Mouse (Mus musculus): ENCODE data around the gene Shb. TPM values are rescaled to one million over a fixed set of nuclear protein-coding genes. Genes with fewer than 3 reads are reported as not detected.

Shb gene
- total and polyA plus RNA-seq, 2 experiments from 2014 or later = 7.4 to 54.8 TPM

DNA sequence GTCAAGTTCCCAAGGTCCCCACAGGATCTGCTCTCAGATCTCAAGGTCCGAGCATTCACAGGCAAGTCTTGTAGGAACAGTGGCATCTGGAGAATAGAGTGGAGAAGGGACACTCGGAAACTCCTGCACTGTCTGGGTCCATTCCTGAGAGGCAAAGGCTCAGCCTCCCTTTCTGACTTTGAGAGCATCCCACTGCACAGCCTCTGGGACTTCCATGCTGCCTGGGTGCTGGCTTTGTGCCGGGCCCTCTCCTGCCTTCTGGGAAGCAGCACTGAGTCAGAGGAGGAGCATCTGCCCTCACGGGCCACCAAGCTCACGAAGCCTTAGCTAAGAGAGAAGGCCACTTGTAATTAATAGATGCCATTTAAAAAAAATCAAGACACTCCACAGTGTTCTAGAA lies 37.3 kb upstream of the Shb start:
- Histone ChIP-seq H3K9ac (replicated peaks; ENCODE audit: low read depth, low read length) (no peak overlapping the region), H3K27ac (ENCODE audit: low read depth) (no peak overlapping the region), H3K4me2 (ENCODE audit: low read depth, low read length) (no peak overlapping the region), H3K36me3 (replicated peaks; ENCODE audit: control insufficient read depth, insufficient read depth, low read length) (no peaks in the 10 kb centered on the region), H3K27me3 (ENCODE audit: control insufficient read depth, insufficient read depth, low read length) (no peaks in the 10 kb centered on the region), H3K9me3 (replicated peaks; ENCODE audit: control insufficient read depth, low read length) (no peaks in the 10 kb centered on the region), H3K4me3 (ENCODE audit: low read depth, low read length) (no peak overlapping the region), H3K4me1 (ENCODE audit: control insufficient read depth, insufficient read depth) (no peaks in the 10 kb centered on the region)
- ATAC-seq (ENCODE audit: insufficient read depth, low read depth) (no peak), DNase-seq (ENCODE audit: low spot score) (no peak)
- TF ChIP-seq EP300 (IDR thresholded peaks at IDR 0.05; ENCODE audit: low read depth) (no peak), CTCF (IDR thresholded peaks at IDR 0.05; ENCODE audit: low read depth) (no peak)
- WGBS = 58% methylated on average over 5 of the region's 5 CpGs

- TF ChIP-seq EP300 (IDR thresholded peaks at IDR 0.05; ENCODE audit: low read depth) = no peak
- TF ChIP-seq CTCF (IDR thresholded peaks at IDR 0.05; ENCODE audit: low read depth) = no peak
- ATAC-seq (ENCODE audit: insufficient read depth, low read depth) (no peak), DNase-seq (ENCODE audit: low spot score) (no peak)
- no peaks in the 10 kb centered on the region for H3K4me1 ChIP-seq (ENCODE audit: control insufficient read depth, insufficient read depth)
- no peak overlapping the region for H3K4me2 ChIP-seq (ENCODE audit: low read depth, low read length)
- H3K36me3 ChIP-seq (replicated peaks; ENCODE audit: control insufficient read depth, insufficient read depth, low read length) = no peaks in the 10 kb centered on the region
- no peak overlapping the region for H3K4me3 ChIP-seq (ENCODE audit: low read depth, low read length)
- no peaks in the 10 kb centered on the region for H3K9me3 ChIP-seq (replicated peaks; ENCODE audit: control insufficient read depth, low read length)
- H3K9ac ChIP-seq (replicated peaks; ENCODE audit: low read depth, low read length) = no peak overlapping the region
- H3K27me3 ChIP-seq (ENCODE audit: control insufficient read depth, insufficient read depth, low read length) = no peaks in the 10 kb centered on the region
- WGBS = 78% methylated on average over 5 of the region's 5 CpGs
- no peak overlapping the region for H3K27ac ChIP-seq (ENCODE audit: low read depth)
Observed at GRCm38 (mm10) chr4:45558211-45558610, 25.9 kb upstream of the Shb start.

- Histone ChIP-seq H3K9ac (replicated peaks; ENCODE audit: low read depth, low read length) (no peak overlapping the region), H3K4me1 (ENCODE audit: control insufficient read depth, insufficient read depth) (no peaks in the 10 kb centered on the region; the same call in 1 of the 2 replicates), H3K4me2 (ENCODE audit: low read depth, low read length) (no peak overlapping the region), H3K27ac (ENCODE audit: low read depth) (no peak overlapping the region), H3K4me3 (ENCODE audit: low read depth, low read length) (no peak overlapping the region), H3K36me3 (replicated peaks; ENCODE audit: control insufficient read depth, insufficient read depth, low read length) (no peaks in the 10 kb centered on the region), H3K27me3 (ENCODE audit: control insufficient read depth, insufficient read depth, low read length) (no peaks in the 10 kb centered on the region), H3K9me3 (replicated peaks; ENCODE audit: control insufficient read depth, low read length) (no peaks in the 10 kb centered on the region)
- no peak for DNase-seq (ENCODE audit: low spot score)
- no peak for ATAC-seq (ENCODE audit: insufficient read depth, low read depth)
- TF ChIP-seq CTCF (IDR thresholded peaks at IDR 0.05; ENCODE audit: low read depth) = no peak
- TF ChIP-seq EP300 (IDR thresholded peaks at IDR 0.05; ENCODE audit: low read depth) = no peak
- 40% methylated on average over 4 of the region's 4 CpGs for whole genome bisulfite sequencing
Observed at GRCm38 (mm10) chr4:45552571-45552970, 20.3 kb upstream of the Shb start.

GRCm38 (mm10) chr4:45550970-45551369 lies 18.7 kb upstream of the Shb start:
- ATAC-seq (ENCODE audit: insufficient read depth, low read depth) (no peak), DNase-seq (ENCODE audit: low spot score) (no peak)
- no peaks in the 10 kb centered on the region; the same call in 1 of the 2 replicates for H3K4me1 ChIP-seq (ENCODE audit: control insufficient read depth, insufficient read depth)
- no peak overlapping the region for H3K9ac ChIP-seq (replicated peaks; ENCODE audit: low read depth, low read length)
- WGBS = 85% methylated on average over 2 of the region's 2 CpGs
- H3K4me3 ChIP-seq (ENCODE audit: low read depth, low read length) = no peak overlapping the region
- no peaks in the 10 kb centered on the region for H3K9me3 ChIP-seq (replicated peaks; ENCODE audit: control insufficient read depth, low read length)
- H3K36me3 ChIP-seq (replicated peaks; ENCODE audit: control insufficient read depth, insufficient read depth, low read length) = no peaks in the 10 kb centered on the region
- H3K27ac ChIP-seq (ENCODE audit: low read depth) = no peak overlapping the region
- no peak overlapping the region for H3K4me2 ChIP-seq (ENCODE audit: low read depth, low read length)
- H3K27me3 ChIP-seq (ENCODE audit: control insufficient read depth, insufficient read depth, low read length) = no peaks in the 10 kb centered on the region
- TF ChIP-seq CTCF (IDR thresholded peaks at IDR 0.05; ENCODE audit: low read depth) (no peak), EP300 (IDR thresholded peaks at IDR 0.05; ENCODE audit: low read depth) (no peak)

GRCm38 (mm10) chr4:45549514-45549913 lies 17.2 kb upstream of the Shb start:
- DNase-seq (ENCODE audit: low spot score) (peak; percentile 21), ATAC-seq (ENCODE audit: insufficient read depth, low read depth) (peak; percentile 51; the same call in 1 of the 2 replicates)
- no peak overlapping the region for H3K9ac ChIP-seq (replicated peaks; ENCODE audit: low read depth, low read length)
- no peak for TF ChIP-seq EP300 (IDR thresholded peaks at IDR 0.05; ENCODE audit: low read depth)
- TF ChIP-seq CTCF (IDR thresholded peaks at IDR 0.05; ENCODE audit: low read depth) = peak; percentile 70
- no peaks in the 10 kb centered on the region; the same call in 1 of the 2 replicates for H3K4me1 ChIP-seq (ENCODE audit: control insufficient read depth, insufficient read depth)
- H3K9me3 ChIP-seq (replicated peaks; ENCODE audit: control insufficient read depth, low read length) = no peaks in the 10 kb centered on the region
- no peaks in the 10 kb centered on the region for H3K27me3 ChIP-seq (ENCODE audit: control insufficient read depth, insufficient read depth, low read length)
- 55% methylated on average over 5 of the region's 5 CpGs for WGBS
- no peak overlapping the region for H3K4me3 ChIP-seq (ENCODE audit: low read depth, low read length)
- no peaks in the 10 kb centered on the region for H3K36me3 ChIP-seq (replicated peaks; ENCODE audit: control insufficient read depth, insufficient read depth, low read length)
- no peak overlapping the region for H3K27ac ChIP-seq (ENCODE audit: low read depth)
- H3K4me2 ChIP-seq (ENCODE audit: low read depth, low read length) = no peak overlapping the region

GRCm38 (mm10) chr4:45545851-45546250 lies 13.6 kb upstream of the Shb start:
- TF ChIP-seq CTCF (IDR thresholded peaks at IDR 0.05; ENCODE audit: low read depth) (no peak), EP300 (IDR thresholded peaks at IDR 0.05; ENCODE audit: low read depth) (no peak)
- no peaks in the 10 kb centered on the region for H3K27me3 ChIP-seq (ENCODE audit: control insufficient read depth, insufficient read depth, low read length)
- WGBS = 65% methylated on average over 8 of the region's 8 CpGs
- H3K9ac ChIP-seq (replicated peaks; ENCODE audit: low read depth, low read length) = no peak overlapping the region
- no peak for DNase-seq (ENCODE audit: low spot score)
- H3K27ac ChIP-seq (ENCODE audit: low read depth) = no peak overlapping the region
- H3K36me3 ChIP-seq (replicated peaks; ENCODE audit: control insufficient read depth, insufficient read depth, low read length) = no peaks in the 10 kb centered on the region
- no peak overlapping the region for H3K4me2 ChIP-seq (ENCODE audit: low read depth, low read length)
- H3K4me1 ChIP-seq (ENCODE audit: control insufficient read depth, insufficient read depth) = no peaks in the 10 kb centered on the region
- no peak overlapping the region for H3K4me3 ChIP-seq (ENCODE audit: low read depth, low read length)
- H3K9me3 ChIP-seq (replicated peaks; ENCODE audit: control insufficient read depth, low read length) = no peaks in the 10 kb centered on the region
- no peak for ATAC-seq (ENCODE audit: insufficient read depth, low read depth)

Measured in heart, postnatal 0 days (tissue).